Mouse (Mus musculus) intestine, embryonic 15.5 days (tissue): ENCODE measurements around the gene Tigar. TPM values are rescaled to one million over a fixed set of nuclear protein-coding genes. Genes with fewer than 3 reads are reported as not detected.

Experiments used
- ATAC-seq: fragments of 200-750 bp; cut with Nextera tagmentation; 2 replicates; pipeline ENCODE4 v1.8.0; 2017; ENCODE audit warnings: moderate TSS enrichment, moderate library complexity
- H3K27ac ChIP-seq: fragments of 300-500 bp; sonication (generic); 2 replicates; pipeline ENCODE4 v1.5.1; 2015; ENCODE audit warnings: mild to moderate bottlenecking, inconsistent platforms
- H3K27me3 ChIP-seq: fragments of 300-500 bp; sonication (generic); replicated peaks from 2 replicates; pipeline ENCODE4 v1.6.1; 2015; ENCODE audit warnings: inconsistent platforms
- H3K36me3 ChIP-seq: fragments of 300-500 bp; sonication (generic); 2 replicates; pipeline ENCODE4 v1.6.1; 2015; ENCODE audit warnings: inconsistent platforms
- H3K4me1 ChIP-seq: fragments of 300-500 bp; sonication (generic); replicated peaks from 2 replicates; pipeline ENCODE4 v1.6.1; 2015; ENCODE audit warnings: inconsistent platforms
- H3K4me2 ChIP-seq: fragments of 300-500 bp; sonication (generic); replicated peaks from 2 replicates; pipeline ENCODE4 v1.6.1; 2015; ENCODE audit warnings: mild to moderate bottlenecking, inconsistent platforms
- H3K4me3 ChIP-seq: fragments of 300-500 bp; sonication (generic); replicated peaks from 2 replicates; pipeline ENCODE4 v1.5.1; 2015; ENCODE audit warnings: inconsistent platforms
- H3K9ac ChIP-seq: fragments of 300-500 bp; sonication (generic); 2 replicates; pipeline ENCODE4 v1.6.1; 2015; ENCODE audit warnings: inconsistent platforms
- H3K9me3 ChIP-seq: fragments of 300-500 bp; sonication (generic); 2 replicates; pipeline ENCODE4 v1.6.1; 2016; ENCODE audit warnings: inconsistent platforms
- WGBS: fragments of 180-500 bp; shearing (Covaris S2); methylation state at CpG from one replicate; pipeline ENCODE4 v1.1.7; 2015; 5-methylcytosine and 5-hydroxymethylcytosine counted together
- polyA plus RNA-seq: library from polyadenylated mRNA; unstranded; fragments of >200 nt; fragmentation: Nextera tagmentation; extraction: Ambion mirVana; gene quantifications from 2 replicates; pipeline ENCODE4 v1.2.1, GENCODE M21; 2015

The Tigar gene
- polyA plus RNA-seq, 1 experiment from 2014 or later = 7.3 TPM

DNA sequence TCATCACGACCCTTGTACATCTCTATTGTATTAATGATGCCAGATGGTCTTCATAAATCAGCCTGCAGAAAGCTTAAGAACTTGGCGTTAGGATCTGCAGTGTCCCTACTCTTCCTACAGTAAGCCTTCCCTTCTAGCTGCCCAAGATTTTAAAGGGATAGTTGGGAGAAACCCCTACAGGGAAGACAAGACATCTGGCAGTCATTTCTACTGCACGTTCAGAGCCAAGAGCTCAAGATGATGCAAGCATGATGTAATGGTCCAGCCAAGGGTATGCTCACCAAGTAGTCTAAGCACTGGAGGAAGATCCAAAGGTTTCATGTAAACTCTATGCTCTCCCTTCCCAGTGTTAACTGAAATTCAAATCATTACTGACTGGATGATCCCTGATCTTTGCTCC lies 23.4 kb upstream of the Tigar start:
- ATAC-seq = no peak
- Histone ChIP-seq H3K4me2 (no peak overlapping the region), H3K36me3 (peaks cover 32% of the 10 kb centered on the region), H3K4me1 (no peaks in the 10 kb centered on the region), H3K9me3 (no peaks in the 10 kb centered on the region), H3K9ac (no peak overlapping the region), H3K27ac (no peak overlapping the region), H3K4me3 (no peak overlapping the region), H3K27me3 (no peaks in the 10 kb centered on the region)
- 53% methylated on average over 3 of the region's 3 CpGs for WGBS

- no peak overlapping the region for H3K4me3 ChIP-seq
- no peak for ATAC-seq
- WGBS = 65% methylated on average over 3 of the region's 3 CpGs
- no peaks in the 10 kb centered on the region for H3K4me1 ChIP-seq
- no peaks in the 10 kb centered on the region for H3K9me3 ChIP-seq
- H3K4me2 ChIP-seq = no peak overlapping the region
- H3K36me3 ChIP-seq = peaks cover 35% of the 10 kb centered on the region
- no peak overlapping the region for H3K27ac ChIP-seq
- H3K9ac ChIP-seq = no peak overlapping the region
- H3K27me3 ChIP-seq = no peaks in the 10 kb centered on the region
Observed at GRCm38 (mm10) chr6:127131946-127132345, 22.6 kb upstream of the Tigar start.

DNA sequence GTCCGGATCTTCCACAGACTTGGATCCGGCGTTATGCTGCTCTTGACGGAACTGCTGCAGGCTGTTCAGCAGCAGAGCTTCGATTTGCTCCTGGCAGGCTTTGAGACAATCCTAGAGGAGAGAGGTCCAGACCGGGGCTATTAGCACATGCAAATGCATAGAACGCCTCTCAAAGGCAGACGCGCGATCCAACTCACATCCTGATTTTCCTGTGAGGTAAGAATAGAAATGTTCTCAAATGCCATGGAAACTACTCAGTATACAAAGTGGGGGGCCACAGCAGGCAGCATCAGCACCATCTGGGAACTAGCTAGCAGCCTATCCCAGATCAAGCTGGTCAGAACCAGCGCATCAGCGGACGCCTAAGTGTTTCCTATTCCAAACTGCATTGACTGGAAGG lies 21.0 kb upstream of the Tigar start:
- peaks cover 31% of the 10 kb centered on the region for H3K36me3 ChIP-seq
- no peaks in the 10 kb centered on the region for H3K4me1 ChIP-seq
- no peaks in the 10 kb centered on the region for H3K27me3 ChIP-seq
- WGBS = 83% methylated on average over 13 of the region's 13 CpGs
- no peak overlapping the region for H3K4me3 ChIP-seq
- no peak overlapping the region for H3K4me2 ChIP-seq
- no peak overlapping the region for H3K9ac ChIP-seq
- H3K9me3 ChIP-seq = no peaks in the 10 kb centered on the region
- no peak overlapping the region for H3K27ac ChIP-seq
- ATAC-seq = no peak

- no peak overlapping the region for H3K4me3 ChIP-seq
- no peak overlapping the region for H3K4me2 ChIP-seq
- no peaks in the 10 kb centered on the region for H3K4me1 ChIP-seq
- H3K9me3 ChIP-seq = no peaks in the 10 kb centered on the region
- no peak for ATAC-seq
- WGBS = 89% methylated on average over 14 of the region's 14 CpGs
- no peaks in the 10 kb centered on the region for H3K27me3 ChIP-seq
- H3K36me3 ChIP-seq = peaks cover 31% of the 10 kb centered on the region
- no peak overlapping the region for H3K27ac ChIP-seq
- H3K9ac ChIP-seq = no peak overlapping the region
Observed at GRCm38 (mm10) chr6:127129659-127130058, 20.3 kb upstream of the Tigar start.

DNA sequence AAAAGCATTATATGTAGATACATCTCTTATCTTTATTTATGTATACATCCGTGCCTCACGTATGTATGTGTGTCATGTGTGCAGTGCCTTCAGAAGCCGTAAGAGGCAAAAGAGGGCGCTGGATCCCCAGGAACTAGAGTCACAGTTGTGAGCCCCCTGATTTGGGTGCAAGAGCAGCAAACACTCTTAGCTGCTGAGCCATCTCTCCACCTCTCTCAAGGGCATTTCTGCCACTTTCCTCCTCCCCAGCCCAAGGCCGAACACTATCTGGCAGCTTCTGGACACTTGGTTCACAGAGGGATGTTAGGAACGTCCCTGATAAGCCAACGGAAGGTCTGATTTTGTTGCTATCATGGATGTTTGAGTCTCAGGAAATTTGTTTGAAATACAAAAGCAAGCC lies 14.1 kb upstream of the Tigar start:
- H3K4me1 ChIP-seq = no peaks in the 10 kb centered on the region
- ATAC-seq = no peak
- 80% methylated on average over 7 of the region's 7 CpGs for WGBS
- no peak overlapping the region for H3K4me3 ChIP-seq
- peaks cover 11% of the 10 kb centered on the region for H3K36me3 ChIP-seq
- H3K9me3 ChIP-seq = no peaks in the 10 kb centered on the region
- H3K27ac ChIP-seq = no peak overlapping the region
- H3K4me2 ChIP-seq = no peak overlapping the region
- no peak overlapping the region for H3K9ac ChIP-seq
- no peaks in the 10 kb centered on the region for H3K27me3 ChIP-seq

GRCm38 (mm10) chr6:127122996-127123395 lies 13.6 kb upstream of the Tigar start:
- H3K4me1 ChIP-seq = no peaks in the 10 kb centered on the region
- H3K36me3 ChIP-seq = peaks cover 10% of the 10 kb centered on the region
- no peak overlapping the region for H3K4me3 ChIP-seq
- H3K9me3 ChIP-seq = no peaks in the 10 kb centered on the region
- no peak overlapping the region for H3K9ac ChIP-seq
- 80% methylated on average over 5 of the region's 5 CpGs for WGBS
- no peak overlapping the region for H3K27ac ChIP-seq
- ATAC-seq = no peak
- no peaks in the 10 kb centered on the region for H3K27me3 ChIP-seq
- H3K4me2 ChIP-seq = no peak overlapping the region

DNA sequence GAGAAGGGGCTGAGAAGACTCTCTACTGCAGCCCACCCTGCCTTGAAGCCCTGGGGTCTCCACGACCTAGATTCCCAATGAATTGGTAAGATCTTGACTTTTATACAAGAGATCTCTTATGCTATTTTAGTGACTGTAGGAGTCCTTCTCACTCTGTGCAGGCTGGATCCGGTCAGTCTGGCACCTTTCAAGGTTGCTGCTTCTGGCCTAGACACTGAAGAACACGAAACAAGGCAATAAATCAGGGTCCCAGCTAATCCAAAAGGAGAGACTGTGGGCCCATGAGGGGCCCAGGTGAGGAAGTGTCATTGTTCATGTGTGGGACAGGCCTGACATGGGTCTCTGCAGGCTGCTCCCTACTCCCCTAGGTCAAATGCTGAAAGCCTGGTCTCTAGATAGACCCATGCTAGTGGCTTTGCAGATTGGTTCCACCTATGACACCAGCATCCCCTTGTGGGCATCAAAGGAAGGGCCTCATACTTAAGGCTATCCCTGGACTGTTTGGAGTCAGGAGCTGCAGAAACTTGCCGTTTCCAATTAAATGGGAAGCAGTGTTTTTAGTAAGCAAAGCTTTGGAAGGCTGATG lies 13.0 kb upstream of the Tigar start:
- Histone ChIP-seq H3K27ac (no peak overlapping the region), H3K4me1 (no peaks in the 10 kb centered on the region), H3K36me3 (peaks cover 4% of the 10 kb centered on the region; the same call in 1 of the 2 replicates), H3K9me3 (no peaks in the 10 kb centered on the region), H3K4me2 (no peak overlapping the region), H3K27me3 (no peaks in the 10 kb centered on the region), H3K4me3 (no peak overlapping the region), H3K9ac (no peak overlapping the region)
- ATAC-seq = peak; percentile 69; the same call in 1 of the 2 replicates
- 75% methylated on average over 4 of the region's 4 CpGs for WGBS

GRCm38 (mm10) chr6:127114753-127115456 lies 5.5 kb upstream of the Tigar start:
- 70% methylated on average over 23 of the region's 23 CpGs for WGBS
- no peaks in the 10 kb centered on the region for H3K4me1 ChIP-seq
- H3K27ac ChIP-seq = no peak overlapping the region

GRCm38 (mm10) chr6:127108368-127109060 lies 843 bp downstream of the Tigar start:
- no peak for ATAC-seq
- H3K4me3 ChIP-seq = peak overlapping the region; percentile 57
- 30% methylated on average over 20 of the region's 20 CpGs for WGBS
- peak overlapping the region; percentile 50 for H3K9ac ChIP-seq
- H3K9me3 ChIP-seq = no peaks in the 10 kb centered on the region
- no peak overlapping the region for H3K27ac ChIP-seq
- H3K4me1 ChIP-seq = peaks cover 6% of the 10 kb centered on the region; the same call in 1 of the 2 replicates
- no peaks in the 10 kb centered on the region for H3K36me3 ChIP-seq
- no peaks in the 10 kb centered on the region for H3K27me3 ChIP-seq
- peak overlapping the region; percentile 84 for H3K4me2 ChIP-seq

More at GRCm38 (mm10) chr6:127114753-127115456, 5.5 kb upstream of the Tigar start:
- no peak overlapping the region for H3K9ac ChIP-seq
- H3K27me3 ChIP-seq = no peaks in the 10 kb centered on the region
- H3K36me3 ChIP-seq = no peaks in the 10 kb centered on the region
- no peak for ATAC-seq
- H3K4me2 ChIP-seq = no peak overlapping the region
- H3K4me3 ChIP-seq = no peak overlapping the region
- H3K9me3 ChIP-seq = no peaks in the 10 kb centered on the region

- Histone ChIP-seq H3K4me1 (peaks cover 6% of the 10 kb centered on the region; the same call in 1 of the 2 replicates), H3K4me2 (no peak overlapping the region), H3K27me3 (no peaks in the 10 kb centered on the region), H3K27ac (no peak overlapping the region), H3K36me3 (no peaks in the 10 kb centered on the region), H3K9ac (no peak overlapping the region), H3K9me3 (no peaks in the 10 kb centered on the region), H3K4me3 (no peak overlapping the region)
- ATAC-seq = no peak
Observed at GRCm38 (mm10) chr6:127107413-127107812, 1.9 kb downstream of the Tigar start.

- H3K4me2 ChIP-seq = no peak overlapping the region
- no peak overlapping the region for H3K9ac ChIP-seq
- no peaks in the 10 kb centered on the region for H3K27me3 ChIP-seq
- H3K9me3 ChIP-seq = no peaks in the 10 kb centered on the region
- no peak for ATAC-seq
- no peak overlapping the region for H3K4me3 ChIP-seq
- peaks cover 6% of the 10 kb centered on the region; the same call in 1 of the 2 replicates for H3K4me1 ChIP-seq
- 53% methylated on average over 5 of the region's 5 CpGs for WGBS
- no peaks in the 10 kb centered on the region for H3K36me3 ChIP-seq
- no peak overlapping the region for H3K27ac ChIP-seq
Observed at GRCm38 (mm10) chr6:127106726-127107125, 2.6 kb downstream of the Tigar start.

GRCm38 (mm10) chr6:127106189-127106588 lies 3.2 kb downstream of the Tigar start:
- Histone ChIP-seq H3K4me1 (peaks cover 6% of the 10 kb centered on the region; the same call in 1 of the 2 replicates), H3K9ac (no peak overlapping the region), H3K36me3 (no peaks in the 10 kb centered on the region), H3K27me3 (no peaks in the 10 kb centered on the region), H3K9me3 (no peaks in the 10 kb centered on the region), H3K4me2 (no peak overlapping the region), H3K4me3 (no peak overlapping the region), H3K27ac (no peak overlapping the region)
- no peak for ATAC-seq
- WGBS = 71% methylated on average over 5 of the region's 5 CpGs
